Mouse (Mus musculus) kidney, postnatal 4 days (tissue): ENCODE data around the gene Rab2b.
"Not testable (repeated sequence)": the region's sequence is repeated elsewhere in the genome, so short reads cannot be mapped to it uniquely, and the experiment has no call there.

ENCODE experiments used
- DNase-seq, 2 experiments: peaks; one replicate each; pipeline ENCODE4 v3.0.0; 2021; ENCODE audit warnings: mixed read lengths in 2 of 2

Rab2b gene

DNA sequence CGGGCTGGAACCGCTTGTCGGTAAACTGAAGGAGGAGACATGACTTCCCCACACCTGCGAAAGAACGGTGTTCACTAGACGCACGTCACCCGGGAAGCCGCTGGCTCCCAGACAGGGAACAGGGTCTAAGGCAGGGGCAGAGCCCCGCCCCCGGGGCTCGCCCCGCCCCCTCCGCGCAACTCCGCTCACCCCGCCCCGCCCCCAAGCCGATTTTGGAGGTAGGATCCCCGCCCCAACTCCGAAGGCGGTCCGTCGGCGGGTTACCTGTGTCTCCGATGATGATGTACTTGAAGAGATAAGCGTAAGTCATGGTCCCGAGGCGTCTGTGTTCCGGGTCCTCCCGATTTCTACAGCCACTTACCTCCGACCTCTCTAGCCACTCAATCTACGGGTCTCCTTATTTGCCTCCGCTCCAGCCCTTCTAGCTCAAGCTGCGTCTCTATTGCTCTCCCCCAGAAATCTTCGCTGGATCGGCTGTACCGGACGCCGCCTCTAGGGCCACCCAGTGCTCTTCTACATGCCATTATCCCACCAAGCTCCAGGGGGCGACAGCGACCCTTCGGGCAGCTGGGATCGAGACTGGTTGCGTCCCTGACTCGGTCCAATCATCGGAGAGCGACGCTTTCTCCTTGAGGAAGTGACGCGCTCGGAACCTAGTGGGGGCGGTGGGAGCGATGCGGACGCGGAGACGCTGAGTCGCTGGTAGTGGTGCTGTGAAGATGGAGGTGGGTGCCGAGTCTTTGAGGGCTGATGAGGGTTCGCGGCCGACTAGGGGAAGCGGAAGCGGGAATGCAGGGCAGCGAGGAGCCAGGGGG lies at the start of gene Rab2b, which contains the start of gene Tox4:
TSS of gene Rab2b (minus strand) at position 614 of the 815 bp plus-strand sequence.
TSS of gene Tox4 (plus strand) at position 215 of the 815 bp plus-strand sequence.
- DNase-seq: peak; percentile 98

DNA sequence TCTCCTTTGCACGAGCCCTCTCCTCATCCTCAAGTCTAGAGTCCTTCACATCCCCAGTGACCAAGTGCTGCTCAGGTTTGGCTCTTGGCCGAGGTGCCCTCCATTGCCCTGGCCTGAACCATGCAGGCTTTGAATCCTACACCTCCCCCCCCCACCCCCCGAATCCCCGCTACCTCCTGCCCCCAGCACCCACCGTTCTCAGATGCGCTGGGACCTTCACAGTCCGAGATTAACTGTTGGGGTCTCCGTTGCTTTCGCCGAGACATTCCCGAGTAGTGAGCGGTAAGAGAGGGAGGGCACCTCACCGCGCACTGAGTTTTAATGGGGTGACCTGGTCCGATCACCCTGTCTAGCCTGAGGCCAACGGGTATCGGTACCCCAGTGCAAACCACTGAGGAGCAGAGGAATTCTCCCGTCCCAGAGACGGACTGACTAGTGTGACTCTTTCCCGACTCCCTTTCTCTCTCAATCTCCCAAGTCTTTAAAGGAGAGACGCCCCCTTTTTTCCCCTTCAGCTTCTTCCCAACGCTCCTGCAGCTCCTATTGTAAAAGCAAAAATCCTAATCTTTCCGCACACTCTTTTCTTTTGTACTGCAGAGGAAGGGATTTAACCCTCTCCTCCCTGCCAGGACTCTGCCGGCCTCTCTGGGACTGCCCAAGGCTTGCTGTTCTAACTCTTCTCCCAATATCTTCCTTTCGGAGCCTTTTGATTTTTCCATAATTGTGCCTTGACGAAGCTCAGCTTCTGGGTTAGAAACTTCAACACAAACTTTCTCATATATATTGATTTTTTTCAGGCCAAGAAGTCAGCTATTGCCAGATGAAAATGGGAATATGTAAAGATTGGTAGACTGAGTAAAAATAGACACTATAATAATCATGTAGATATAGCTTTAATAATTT lies 48.8 kb upstream of the Rab2b start, which contains the start of gene Sall2:
TSS of gene Sall2 (minus strand) at position 853 of the 903 bp plus-strand sequence.
- DNase-seq: no peak

DNA sequence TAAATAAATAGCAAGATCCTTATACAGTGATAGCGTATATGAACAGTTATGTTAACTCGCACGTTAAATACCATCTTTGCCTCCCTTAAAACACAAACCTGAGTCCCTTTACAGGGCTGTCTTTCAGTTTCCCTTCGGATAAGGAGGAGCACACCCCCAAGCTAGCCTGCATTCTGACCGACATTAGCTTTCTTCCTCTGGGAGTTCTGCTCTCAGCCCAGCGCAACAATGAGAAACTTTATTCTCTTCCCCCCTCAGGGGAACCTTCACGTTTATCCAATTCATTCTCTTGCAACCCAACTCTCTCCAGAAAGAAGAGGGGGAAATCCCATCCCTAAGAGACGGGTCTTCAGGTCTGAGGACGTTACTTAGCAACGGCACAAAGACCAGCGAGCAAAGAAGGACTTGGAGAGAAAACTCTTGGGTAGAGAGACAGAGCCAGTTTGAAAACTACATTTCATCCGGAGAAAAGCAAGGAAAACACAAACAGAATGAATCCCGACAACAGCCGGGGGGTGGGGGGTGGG lies 48.1 kb upstream of the Rab2b start:
- no peak for DNase-seq

DNA sequence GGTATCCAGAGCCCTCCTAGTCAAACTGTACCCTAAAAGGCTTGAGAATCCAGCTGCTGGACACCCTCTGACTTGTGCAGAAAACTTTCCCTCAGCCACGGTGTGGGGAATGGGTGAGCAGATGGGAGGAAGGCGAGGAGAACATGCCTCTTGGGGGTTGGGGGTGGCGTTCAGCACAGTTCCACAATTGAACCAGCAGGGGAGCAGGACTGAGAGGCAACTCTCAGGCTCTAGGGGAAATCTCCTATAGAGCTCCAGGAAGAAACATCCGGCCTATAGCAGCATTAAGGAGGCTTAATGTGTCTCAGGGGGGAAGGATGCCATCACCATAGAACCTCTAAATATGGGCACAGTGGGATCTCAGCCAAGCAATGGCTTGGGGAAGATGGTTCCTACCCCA lies 46.5 kb upstream of the Rab2b start:
- peak in 1 of 2 experiments; percentile 24 for DNase-seq

DNA sequence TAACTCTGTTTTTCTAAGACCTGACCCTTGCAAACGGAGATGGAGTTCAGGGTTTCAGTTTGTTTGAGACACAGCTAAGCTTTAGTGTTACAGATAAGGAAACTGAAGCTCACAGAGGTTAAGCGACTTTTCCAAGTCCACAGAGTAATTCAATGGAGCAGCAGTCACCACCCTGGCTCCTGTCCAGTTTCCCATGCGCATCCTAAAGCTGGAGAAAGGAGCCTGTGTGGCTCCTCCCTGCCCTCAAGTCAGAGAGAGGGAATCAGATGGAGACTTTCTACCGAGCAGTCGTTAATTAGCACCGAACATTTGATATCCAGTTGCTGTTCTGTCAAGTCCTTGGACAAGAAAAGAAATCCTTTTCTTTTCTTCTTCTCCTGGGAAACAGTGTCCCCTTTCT lies 40.0 kb upstream of the Rab2b start:
- DNase-seq: peak; percentile 35 to 48

DNA sequence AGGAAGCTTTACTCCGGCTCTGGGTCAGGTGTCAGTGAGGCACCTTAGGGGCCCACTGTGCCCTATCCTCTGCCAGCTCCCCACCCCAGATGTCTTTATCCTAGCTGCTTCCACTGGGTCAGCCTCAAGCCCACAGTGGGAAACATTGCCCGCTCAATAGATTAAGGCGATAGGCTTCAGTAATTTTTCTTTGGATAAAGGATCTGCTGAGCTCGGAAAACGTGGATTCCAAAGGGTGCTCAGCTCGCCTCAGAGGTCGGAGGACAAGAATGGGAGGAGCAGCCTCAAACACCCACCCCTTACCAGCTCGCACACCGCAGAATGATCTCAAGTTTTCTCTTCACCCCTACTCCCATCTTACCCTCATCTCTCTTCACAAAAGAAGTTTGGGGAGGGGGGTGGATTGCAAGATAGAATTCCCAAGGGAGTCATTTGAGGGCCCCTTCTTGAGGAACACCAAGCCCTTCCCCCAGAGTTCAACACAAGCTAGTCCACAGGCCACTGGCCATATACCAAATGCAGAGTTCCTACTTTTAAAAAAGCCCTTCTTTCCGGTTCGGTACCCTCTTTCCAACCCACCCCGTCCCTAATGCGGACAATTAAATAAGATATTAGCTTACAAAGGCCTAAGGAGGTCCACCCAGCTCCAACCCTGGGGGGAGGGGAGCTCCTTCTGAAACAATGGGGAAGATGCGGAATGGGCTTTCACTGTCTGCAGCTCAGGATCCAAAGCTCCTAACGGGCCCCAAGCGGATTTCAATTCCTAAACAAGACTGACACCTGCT lies 37.3 kb upstream of the Rab2b start:
- DNase-seq: peak; percentile 45 to 71

DNA sequence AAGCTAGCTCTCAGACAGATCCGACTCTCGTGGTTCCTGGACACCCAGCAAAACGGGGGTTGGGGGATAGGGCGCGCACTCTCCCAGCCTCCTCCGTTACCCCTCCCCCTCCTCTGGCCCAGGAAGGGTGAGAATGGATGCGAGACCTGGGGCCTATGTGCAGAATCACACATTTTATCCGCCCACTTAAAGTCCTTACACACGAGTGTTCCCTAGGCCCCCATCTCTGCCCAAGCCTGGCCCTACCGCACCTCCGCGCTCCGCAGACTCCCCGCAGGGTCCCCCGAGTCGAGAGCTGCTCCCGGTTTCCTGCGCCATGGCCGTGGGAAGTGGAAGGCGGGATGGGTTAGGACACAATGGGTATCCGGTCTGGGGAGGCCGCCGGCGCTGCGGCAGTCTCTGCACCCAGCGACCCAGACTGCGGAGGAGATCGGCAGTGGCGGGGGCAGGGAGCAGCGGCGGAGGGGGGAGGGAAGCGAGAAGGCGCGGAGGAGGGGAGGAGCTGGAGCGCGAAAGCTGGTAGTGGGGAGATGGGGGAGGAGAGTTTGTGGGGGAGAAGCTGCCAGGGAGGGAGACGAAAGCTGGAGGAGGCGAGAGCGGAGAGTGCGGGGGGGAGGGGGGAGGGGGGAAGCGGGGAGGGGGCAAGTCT lies 36.6 kb upstream of the Rab2b start:
- peak; percentile 84 to 90 for DNase-seq

DNA sequence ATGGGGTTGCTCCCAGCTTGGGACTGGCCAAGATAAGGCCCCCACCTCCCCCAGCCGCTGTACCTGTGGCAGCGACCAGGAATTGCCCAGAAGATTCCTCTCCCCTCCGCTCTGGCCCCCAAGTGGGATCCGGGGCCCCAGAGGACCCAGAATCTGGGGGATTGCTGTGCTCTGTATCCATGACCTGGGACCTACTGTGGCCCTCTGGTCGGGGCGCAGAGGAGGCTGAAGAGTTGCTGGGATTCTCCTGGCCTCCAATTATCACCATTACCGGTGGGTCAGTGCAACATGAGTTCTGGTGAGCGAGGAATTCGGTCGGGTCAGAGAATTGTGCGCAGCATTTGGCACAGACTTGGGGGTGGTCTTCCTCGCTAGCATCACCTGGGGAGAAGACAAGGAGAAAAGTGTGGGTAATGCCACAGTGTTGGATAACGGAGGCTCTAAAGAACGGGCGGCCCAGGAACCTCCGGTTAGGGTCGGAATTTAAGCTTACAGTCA lies 36.0 kb upstream of the Rab2b start:
- peak in 1 of 2 experiments; percentile 13 for DNase-seq

DNA sequence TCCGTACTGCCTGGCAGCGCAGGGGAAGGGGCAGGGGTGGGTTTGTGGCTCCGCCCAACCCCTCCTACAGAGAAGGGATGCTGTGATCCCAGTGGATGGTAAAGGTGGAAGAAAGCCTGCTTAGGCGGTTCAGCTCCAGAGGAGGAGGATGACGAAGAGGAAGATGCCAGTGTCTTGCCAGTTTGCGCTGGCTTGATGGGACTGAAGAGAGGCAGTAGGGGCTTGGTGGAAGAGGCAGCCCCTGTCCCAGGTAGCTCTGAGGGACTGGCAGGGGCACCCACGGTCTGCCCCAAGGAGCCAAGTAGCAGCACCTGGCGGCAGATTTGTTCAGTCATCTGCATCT lies 35.4 kb upstream of the Rab2b start:
- peak; percentile 22 to 32 for DNase-seq

DNA sequence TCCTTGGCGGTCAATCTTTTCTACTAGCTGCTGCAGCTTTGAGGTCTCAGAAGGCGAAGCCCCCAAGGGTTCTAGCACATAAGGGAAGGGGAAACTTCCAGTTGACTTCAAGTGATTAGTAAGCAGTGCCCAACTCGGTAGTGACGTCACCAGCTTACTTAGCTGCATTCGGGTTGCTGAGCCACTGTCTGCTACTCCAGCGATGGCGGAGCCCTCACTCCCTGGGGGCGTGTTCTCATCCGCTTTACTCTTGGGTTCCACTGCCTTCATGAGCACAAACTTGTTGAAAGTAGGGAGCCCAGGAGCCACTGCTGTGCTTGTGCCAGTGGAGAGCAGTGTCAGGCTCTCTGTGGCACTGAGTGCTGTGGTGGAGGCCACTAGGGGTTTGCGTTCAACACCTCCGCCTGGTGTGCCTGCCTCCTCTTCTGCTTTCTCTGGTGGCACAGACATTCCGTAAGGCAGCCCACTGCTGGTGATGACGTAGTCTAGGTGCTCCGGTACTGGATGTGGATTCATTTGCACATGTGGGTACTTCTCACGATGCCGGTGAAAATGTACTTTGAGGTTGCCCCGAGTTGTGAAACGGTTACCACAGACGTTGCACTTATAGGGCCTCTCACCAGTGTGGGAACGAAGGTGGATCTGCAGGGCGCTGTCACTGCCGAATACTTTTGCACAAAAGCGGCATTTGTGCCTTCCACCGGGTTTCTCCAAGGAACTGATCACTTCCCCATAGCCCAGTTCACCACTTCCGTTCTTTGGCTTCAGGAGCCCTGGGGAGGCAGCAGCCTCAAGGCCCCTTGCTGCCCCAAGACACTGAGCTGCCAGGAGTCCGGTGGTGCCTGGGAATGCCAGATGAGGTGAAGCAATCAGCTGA lies 34.8 kb upstream of the Rab2b start:
- no peak for DNase-seq

DNA sequence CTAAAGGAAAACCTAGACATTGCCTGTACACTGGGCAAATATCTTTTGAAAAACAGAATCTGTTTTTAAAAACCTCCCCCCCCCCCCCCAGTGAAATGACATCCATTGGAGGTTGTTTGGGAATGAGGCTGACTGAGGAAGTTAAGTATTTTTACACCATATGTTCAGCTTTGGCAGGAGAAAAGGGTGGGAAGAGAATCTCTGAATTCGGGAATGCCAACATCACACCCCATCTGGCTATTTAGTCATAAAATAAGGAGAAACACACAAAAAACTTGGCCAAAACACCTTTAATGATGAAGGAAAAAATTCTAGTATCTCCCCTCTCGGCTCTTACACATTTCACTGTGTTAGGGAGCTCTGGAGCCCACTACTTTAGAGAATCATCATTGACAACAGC lies 31.6 kb upstream of the Rab2b start:
- DNase-seq: no peak

DNA sequence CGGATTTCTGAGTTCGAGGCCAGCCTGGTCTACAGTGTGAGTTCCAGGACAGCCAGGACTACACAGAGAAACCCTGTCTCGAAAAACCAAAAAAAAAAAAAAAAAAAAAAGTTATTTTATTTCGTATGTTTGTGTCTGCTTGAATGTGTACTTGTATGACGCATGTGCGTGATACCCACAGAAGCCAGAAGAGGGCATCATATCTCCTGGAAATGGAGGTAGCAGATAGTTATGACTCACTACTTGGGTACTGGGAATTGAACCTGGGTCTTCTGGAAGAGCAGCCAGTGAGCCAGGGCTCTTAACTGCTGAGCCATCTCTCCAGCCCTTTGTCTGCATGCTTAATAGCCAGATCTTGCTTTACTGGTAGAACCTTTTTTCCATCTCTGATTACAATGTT lies 31.0 kb upstream of the Rab2b start:
- peak in 1 of 2 experiments; percentile 18 for DNase-seq

DNA sequence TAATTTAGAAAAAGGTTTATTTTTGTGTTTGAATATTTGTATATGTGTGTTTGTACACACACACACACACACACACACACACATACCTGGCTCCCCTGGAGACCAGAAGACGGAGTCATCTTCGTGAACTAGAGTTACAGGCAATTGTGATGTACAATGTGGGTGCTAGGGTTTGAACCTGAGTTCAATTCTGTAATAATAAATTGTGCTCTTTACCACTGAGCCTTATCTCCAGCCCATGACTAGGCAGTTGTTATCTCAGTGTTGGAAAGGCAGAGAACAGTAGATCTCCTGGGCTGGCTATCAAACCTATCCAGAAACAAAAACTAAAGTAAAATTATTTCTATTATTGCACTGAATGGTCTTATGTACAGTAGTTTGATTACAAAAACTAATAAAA lies 26.8 kb upstream of the Rab2b start:
- DNase-seq: no peak

DNA sequence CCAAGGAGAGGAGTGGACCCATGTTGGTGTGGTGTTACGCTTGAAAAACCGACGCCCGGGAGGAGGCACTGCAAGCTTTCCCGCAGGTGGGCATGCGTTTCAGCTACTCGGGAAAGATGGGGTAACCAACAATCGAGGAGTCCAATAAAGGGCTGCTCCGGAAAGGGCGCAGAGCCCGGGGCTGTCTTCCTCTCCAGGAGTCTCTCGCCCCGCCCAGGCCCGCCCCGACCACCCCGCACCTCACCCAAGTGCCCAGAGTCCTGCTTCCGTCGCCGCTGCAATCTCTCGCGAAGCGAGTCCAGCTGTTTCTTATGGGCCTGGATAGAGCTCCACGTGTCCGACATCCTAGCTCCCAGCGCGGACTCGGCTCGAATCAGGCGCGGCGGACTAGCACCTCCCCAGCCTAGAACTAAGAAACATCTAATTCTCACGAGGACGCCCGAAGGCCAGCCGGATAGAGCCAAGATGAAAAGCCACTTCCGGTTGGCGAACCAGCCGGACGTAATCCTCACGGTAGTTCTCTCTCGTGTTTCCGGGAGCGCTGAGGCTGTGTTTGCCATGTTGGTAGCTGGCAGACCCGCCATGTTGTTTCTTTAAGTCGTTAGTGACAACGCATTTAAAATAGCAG lies 25.4 kb upstream of the Rab2b start, which contains the start of gene Mettl3:
TSS of gene Mettl3 (minus strand) at position 485 of the 628 bp plus-strand sequence.
- peak; percentile 94 to 96 for DNase-seq

DNA sequence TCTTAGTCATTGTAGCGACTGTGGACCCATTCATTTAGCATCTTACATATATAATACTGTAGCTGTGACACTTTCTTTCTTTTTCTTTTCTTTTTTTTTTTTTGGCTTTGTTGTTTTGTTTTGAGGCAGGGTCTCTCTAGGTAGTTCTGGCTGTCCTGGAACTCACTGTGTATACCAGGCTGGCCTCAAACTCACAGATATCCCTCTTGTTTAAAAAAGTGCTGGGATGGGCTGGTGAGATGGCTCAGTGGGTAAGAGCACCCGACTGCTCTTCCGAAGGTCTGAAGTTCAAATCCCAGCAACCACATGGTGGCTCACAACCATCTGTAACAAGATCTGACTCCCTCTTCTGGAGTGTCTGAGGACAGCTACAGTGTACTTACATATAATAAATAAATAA lies 24.2 kb upstream of the Rab2b start:
- DNase-seq: not testable (repeated sequence)

DNA sequence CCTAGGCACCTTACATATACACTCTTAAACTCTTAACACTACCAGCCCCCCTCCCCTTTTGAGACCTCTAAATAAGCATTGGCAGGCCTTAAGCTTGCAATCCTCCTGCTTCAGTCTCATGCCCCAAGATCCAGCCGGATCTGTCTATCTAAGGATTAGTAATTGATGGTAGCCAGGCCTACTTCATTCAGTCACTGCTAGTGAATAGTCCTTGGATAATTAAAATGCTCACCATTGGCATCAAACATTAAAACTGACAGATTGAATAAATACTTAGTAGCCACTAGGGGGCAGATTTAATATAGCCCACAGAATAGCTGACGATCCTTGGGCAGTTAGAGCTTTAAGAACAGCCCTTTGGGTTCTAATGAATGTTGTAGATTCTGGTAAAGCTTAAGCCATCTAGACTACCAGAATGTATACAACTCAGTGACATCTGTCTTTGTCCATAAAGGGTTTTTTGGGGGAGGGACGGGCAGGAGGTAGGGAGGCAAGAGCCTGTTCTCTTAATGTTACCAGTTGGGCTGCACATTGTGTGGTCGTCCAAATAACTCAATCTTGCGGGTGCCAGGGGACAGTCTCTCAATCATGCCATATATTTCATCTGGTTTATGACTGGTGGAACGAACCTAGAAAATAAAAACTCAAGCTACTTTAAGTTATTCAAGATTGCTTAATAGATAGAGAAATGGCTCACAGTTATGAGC lies 16.4 kb upstream of the Rab2b start:
- DNase-seq: no peak

DNA sequence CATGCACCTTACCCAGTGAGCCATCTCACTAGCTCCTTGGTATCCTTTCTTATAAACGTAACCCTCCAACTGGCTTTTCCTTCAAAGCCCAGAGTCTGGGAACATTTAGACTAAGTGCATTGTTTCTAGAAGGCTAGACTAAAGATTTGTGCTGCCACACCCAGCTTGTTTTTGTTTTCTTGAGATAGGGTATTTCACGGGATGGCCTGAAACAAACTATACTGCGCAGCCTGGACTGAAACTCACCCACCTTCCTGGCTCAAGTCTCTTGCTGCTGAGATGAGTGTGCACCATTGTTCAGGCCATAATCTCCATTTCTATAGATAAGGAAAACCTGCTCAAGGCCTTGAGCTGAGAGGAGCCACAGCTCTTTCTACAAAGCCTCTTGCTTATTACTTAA lies 4.8 kb upstream of the Rab2b start:
- DNase-seq: no peak

DNA sequence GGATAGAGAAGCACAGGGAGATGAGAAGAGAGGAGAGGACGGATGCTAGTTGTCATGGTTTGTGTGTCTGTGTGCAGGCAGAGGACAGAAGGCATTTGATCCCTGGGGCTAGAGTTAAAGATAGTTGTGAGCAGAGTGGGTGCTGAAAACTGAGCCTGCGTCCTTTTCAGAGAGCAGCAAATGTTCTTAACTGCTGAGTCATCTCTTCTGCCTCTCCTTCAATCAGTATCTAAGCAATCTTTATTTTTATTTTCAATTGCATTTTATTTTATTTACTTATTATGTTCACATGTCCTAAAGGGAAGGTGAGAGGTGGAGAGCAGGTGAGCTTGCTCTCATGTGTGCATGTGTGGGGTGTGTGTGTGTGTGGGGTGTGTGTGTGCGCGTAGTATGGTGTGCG lies 4.3 kb upstream of the Rab2b start:
- DNase-seq: no peak

DNA sequence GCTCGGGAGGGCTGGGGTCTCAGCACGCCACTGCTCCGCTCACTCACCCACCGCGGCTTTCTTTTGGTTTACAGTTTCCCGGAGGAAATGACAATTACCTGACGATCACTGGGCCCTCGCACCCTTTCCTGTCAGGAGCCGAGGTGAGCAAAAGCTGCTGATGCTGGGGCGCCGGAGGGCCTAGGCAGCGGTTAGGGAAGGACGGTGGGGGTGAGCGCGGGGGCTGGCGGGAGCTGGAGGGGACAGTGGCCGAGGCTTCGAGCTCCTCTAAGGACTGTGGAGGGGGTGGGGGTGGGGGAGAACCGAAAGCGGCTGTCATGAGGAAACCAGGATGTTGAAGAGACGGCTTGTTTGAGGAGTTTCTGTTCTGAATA lies 389 bp upstream of the Rab2b start:
- DNase-seq: no peak

DNA sequence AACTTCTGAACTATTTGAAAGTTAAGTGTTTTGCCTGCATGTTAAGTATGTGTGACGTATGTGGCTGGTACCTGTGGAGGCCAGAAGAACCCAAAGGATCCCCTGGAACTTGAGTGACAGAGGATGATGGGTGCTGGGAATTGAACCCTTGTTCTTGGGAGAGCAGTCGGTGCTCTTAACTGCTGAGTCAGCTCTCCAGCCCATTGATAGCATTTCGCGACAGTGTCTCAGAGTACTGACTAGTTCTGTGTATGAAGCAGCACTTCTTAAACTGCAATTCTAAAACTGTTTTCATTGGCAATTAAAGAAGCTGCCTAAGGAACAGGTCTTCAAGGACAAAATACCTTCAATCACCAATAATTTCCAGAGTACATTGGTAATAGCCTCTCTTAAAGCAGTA lies 2.1 kb downstream of the Rab2b start:
- no peak for DNase-seq
